Mouse (Mus musculus) kidney, postnatal 4 days (tissue): ENCODE data around the gene Commd8.

ENCODE experiments used
- DNase-seq, 2 experiments: peaks; one replicate each; pipeline ENCODE4 v3.0.0; 2021; ENCODE audit warnings: mixed read lengths in 2 of 2

Gene Commd8

DNA sequence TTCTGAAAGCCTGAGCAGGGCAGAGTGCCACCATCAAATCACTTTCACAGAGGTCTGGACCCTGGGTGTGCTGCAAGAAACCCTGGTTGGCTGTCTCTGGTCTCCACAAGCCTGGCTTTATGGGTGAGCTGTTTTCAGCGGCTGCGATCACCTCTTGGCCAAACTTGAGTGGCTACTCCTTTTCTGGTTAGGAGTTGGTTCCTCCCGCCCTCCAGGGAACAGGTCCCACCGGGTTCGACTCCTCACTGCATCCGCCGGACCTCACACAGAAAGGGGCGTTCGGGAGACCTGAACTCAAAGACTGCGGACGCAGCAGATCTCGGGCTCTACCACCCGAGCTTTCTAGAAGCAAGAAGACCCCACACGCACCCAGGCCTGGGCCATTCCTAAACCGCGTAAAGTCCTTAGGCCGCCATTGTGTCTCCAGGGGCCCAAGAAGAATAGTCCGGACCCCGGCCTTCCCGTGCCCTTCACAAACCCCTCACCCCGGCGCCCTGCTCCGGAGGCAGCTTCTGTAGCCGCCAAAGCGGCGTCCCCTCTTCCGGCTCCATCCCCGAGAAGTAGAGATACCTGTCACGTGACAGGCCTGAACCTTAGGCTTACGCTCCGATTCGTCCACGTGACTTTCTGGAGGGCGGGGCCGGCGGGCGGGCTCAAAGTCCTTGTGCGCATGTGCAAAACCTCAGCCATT lies at the start of gene Commd8:
TSS of gene Commd8 (minus strand) at position 596 of the 691 bp plus-strand sequence.
- DNase-seq = peak; percentile 98

DNA sequence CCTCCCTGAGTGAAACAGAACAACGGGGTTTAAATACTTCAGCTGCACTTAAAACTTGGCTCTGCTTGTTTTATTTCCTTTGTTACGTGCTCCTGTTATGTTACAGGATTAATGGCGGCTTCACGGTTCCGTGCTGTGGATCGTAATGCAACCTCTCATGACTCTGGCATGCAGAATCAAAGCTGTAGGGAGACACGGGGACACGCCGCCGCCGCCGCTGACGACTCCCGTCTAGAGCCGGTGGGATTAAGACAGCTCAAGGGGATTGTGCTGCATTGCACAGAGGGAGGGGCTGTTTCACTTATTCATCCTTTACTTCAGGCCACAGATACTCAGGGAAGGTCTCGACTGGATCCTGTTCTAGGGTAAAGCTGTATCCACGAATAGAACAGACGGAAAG lies 43.8 kb upstream of the Commd8 start:
- no peak for DNase-seq

DNA sequence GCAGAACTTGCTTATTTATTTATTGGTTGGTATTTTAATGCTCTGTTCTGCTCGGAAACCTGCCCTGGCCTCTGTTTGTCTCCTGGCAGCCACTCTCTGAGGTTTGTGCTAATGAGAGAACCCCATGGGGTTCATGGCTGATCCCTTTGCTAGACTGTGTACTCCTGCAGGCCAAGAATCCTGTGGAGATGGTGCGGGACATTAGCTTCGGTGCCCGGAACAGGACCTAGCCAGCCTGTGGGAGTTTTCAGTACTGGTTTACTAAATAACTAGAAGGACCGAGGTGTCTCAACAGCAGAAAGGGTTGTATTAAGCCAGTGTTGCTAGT lies 42.8 kb upstream of the Commd8 start:
- DNase-seq = peak; percentile 24 to 52

DNA sequence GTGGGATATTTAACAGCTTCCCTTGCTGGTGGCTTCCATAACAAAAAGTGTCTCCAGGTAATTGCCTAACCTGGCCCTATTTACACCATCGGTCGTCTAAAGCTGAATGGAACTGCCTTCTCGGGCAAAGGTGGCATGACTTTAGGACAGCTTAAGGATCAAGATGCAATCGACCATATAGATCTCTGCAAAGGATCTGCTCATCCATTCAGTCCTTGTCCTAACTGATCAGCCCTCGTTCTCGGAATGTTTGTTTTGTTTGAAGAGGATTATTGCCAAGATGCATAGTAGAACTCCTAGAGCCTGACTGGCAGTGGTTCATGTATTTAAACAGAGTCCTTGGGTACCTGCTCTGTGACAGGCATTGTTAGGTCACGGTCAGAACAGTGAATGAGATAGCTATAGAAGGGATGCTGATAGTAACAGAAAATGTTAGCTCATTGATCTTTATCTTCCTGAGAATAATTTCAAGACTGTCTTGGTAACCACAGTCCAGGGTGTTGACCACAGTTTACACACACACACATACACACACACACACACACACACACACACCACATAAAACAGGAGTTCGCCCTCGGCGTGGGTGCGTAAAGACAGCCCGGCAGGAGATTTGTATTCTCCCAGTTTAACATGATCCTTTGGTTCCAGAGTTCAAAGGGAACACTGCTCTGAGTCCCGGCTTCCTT lies 42.3 kb upstream of the Commd8 start:
- no peak for DNase-seq

DNA sequence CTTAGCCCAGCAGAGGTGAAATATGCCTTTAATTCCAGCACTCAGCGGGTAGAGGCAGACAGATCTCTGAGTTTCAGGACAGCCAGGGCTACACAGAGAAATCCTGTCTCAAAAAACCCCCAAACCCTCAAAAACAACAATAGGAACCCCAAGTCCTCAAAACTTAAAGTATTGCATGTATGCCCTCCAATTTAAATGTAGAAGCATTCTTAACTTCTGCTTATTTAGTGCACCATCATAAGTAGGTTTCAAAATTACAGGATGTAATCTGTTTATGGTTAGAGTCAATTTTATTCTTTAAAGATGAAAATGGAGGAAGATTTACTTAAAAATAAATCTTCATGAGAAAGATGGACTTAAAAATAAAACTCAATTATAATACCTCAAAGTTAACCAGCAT lies 40.5 kb upstream of the Commd8 start:
- DNase-seq = no peak

DNA sequence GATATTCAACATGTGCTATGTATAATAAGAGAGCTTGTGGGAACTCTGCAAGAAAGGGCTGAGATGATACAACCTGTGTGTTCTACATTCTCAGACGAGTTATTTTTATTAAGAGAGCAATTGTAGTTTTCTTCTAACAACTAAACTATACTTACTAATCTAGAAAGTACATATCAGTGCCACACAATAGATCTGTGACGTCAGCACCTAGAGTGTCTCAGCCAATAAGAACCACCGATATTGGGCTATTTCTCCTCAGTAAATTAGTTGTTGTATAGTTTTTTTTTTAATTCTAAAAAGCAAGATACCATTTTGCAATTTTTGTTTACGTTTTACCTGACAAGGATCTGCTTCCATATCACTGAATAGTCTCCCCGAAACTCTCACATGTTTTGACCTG lies 37.3 kb upstream of the Commd8 start:
- DNase-seq = no peak

DNA sequence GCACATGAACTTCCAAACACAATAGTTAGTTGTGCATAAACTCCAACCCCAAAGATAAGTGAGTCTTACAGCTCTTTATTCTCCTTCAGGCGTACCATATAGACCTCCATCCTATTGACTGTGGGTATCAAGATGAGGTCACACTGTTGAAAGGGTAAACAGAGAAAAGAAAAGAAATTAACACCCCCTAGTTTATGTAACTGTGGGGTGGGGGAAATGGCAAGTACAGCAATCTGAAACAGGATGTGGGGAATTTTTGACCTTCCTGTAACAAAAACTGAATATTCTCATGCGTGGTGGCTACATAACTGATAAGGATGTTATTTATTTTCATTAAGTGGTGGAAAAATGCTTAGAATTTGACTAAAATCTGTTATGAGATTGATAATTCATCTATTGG lies 36.5 kb upstream of the Commd8 start:
- DNase-seq = no peak

DNA sequence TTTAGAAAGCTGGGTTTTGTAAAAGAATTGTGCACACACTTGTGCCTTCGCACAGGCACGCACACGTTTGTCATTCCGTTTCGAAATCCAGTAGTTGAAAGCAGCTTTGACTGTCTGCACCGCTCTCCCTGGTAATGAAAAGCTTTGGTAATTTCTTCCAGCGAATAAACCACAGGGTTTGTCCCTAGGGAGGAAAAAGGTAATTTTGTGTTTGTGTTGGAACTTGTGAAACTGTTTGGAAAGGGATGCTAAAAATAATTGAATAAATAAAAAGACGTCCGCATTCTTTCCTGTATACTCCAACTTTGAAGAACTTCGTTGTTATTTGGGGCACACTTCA lies 35.7 kb upstream of the Commd8 start:
- DNase-seq = no peak

DNA sequence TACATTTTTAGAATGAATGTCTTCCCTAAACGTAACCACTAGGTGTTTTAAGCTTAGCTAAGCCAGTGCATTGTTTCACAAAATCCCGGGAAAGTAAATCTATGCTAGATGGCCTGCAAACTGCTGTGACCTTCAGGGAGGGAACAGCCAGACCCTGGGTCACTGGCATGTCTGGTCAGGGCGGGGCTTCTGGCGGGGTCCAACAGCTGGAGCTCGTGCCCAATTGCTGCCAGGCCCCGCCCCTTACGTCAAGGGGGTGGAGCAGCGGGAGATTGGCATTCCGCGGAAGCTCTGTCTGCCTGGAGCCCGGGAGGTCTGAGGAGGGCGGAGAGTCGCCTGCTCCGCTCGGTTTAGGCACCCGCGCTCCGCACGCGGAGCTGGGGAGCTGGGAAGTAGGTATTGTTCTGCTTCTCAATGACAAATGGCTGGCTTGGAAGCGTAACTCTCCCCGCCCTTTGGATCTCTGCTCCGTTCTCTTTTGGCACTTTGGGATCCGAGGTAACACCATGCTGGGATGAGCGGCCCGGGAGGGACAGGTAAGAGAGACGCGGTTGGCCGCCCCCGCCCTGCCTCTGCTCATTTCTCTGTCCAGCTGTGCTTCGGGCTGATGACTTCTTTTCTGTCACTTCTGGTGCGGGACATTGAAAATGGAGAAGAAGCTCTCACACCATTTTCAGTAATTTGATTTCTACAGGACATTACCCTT lies 35.2 kb upstream of the Commd8 start:
- DNase-seq = peak; percentile 97

DNA sequence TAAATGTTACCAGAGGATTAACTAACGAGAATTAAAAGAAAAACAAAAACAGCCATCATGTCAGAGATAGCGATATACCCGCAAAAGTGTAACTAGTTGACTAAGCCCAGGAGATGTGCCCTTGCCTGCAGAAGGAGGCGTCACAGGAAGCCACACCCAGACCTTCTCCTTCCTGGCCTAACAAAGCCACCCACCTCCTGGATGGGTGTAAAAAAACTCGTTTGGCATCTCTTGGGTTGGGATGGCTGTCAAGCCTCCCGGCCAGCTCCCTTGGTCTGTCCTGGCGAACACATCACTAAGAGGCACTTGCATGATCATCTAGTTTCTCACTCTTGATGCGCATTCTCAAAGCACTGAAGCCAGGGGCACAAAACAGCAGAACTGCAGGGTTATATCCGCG lies 34.0 kb upstream of the Commd8 start:
- DNase-seq = peak; percentile 12 to 37

DNA sequence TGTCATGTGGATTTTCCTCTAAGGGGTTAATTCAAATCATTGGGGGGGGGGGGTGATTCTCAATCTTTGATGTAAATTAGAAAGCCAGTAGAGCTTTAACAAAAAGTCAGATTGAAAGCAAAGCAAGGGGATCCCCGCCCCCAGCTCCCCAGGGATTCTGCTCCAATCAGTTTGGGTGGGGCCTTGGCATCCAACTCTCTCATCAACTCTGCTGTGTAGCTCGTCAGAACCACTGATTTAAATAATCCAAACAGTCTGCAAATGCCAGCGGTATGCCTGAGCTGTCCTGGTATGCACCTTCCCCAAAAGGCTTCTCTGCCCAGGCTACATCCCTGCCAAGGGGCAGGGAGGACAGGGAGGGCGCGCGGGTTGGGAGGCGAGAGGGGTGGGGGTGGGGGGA lies 33.6 kb upstream of the Commd8 start:
- DNase-seq = peak; percentile 26 to 47

DNA sequence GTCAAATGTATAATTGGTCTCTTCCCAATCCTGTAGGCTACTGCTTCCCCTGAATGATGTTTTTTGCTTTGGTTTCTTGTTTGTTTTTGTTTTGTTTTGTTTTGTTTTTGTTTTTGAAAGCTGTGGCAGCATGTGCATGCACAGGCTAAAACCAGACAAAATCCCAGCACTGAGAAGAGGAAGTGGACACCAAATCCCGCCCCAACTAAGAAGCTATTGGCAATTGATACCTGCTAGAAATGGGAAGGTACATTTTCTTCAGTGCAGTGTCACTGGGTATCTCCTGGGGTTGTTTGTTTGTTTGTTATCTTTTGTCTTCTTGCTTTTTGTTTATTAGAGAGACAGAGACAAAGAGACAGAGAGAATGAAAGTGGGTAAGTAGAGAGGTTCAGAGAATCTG lies 27.5 kb upstream of the Commd8 start:
- no peak for DNase-seq

DNA sequence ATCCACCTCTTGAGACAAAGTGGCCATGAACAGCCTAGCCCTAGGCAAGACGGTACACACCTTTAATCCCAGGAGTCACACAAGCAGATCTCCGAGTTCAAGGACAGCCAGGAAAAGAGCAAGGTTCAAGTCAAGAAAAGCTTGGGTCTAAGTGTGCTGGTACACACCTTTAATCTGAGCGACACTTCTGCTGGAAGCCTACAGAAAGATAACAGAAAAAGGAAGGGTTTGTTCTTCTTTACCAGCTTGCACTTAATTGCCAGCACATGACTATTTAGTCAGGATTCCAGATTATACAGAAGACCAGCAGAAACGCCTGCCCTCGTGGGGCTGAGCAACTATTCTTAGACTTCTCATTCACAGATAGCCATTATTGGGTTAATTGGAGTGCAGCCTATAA lies 23.9 kb upstream of the Commd8 start:
- DNase-seq = no peak

DNA sequence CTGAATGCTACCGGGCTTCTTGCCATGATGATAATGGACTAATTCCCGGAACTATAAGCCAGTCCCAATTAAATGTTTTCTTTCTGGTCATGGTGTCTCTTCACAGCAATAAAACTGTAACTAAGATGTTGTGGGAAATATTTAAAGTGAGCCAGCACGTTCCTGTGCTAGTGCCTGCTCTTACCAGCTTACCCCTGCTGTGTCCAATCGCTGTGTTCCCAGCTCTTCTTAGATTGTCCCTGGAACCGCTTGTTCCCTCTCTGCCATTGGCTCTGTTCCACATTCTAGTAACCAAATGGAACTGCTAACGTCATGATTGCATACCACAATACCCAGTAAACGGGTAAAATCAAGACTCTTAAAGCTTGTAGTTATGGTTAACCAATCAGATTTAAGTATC lies 23.2 kb upstream of the Commd8 start:
- no peak for DNase-seq

DNA sequence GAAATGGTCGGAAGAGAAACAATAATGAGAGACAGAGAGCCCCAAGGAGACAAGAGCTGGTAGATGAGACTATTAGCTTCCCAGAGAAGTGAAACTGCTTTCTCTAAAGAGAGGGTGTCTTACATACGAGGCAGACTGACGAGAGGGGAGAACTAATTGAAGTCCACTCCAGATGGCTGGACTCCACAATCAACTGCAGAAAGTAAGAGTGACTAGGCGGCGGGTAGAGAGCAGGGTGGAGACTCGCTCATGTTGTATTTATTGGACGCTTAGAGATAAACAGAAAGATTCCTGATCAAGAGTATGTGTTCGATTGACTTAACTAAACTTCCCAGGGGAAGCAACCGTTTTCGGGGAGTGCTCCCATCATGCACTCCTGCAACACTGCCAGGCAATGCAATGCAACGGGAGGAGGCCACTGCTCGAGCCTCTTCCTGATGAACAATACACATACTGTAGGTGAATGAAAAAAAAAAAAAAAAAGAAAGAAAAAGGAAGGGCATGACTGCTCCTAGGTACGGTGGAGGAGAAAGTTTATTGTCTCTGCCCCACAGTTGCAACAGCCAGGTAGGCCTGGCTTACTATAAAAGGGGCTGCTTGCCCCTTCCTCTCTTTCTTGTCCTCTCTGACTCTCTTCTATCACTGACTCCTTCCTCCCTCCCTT lies 16.6 kb upstream of the Commd8 start:
- no peak for DNase-seq

DNA sequence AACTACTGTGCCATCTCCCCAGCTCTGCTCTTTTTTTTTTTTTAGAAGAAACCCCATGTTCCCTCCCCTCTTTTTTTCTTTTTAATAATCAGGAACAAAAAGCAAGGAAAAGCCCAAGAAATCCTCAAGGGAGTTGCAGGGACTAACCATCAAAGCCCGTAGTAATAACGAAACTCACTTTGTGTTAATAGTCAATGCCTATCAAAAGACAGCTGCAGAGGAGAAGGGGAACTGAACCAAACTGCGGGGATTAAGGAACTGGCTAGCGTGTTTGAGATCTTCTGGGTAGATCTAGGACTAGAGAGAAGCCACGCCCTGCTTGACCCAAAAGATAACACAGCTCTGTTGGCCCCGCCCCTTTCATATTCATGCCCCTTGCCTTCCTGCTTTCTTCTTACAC lies 15.9 kb upstream of the Commd8 start:
- DNase-seq = no peak

DNA sequence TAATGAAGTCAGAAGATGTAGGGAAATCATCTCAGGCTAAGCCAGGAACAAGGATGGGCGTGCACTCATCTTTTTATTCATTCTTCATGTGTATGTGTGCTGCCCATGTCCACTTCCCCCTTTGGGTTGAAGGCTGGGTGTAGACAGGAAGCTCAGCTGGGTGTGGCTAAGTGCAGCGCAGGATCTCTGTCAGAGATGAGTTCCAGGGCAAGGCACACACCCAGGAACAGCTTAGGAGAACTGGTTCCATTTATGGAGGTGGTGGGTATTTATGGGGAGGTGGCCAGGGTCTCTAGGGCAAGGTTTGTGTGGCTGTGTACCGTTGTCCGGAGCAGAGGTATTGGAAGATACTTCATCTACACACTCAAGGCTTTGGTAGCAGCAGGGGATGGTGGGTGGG lies 14.8 kb upstream of the Commd8 start:
- DNase-seq = no peak

DNA sequence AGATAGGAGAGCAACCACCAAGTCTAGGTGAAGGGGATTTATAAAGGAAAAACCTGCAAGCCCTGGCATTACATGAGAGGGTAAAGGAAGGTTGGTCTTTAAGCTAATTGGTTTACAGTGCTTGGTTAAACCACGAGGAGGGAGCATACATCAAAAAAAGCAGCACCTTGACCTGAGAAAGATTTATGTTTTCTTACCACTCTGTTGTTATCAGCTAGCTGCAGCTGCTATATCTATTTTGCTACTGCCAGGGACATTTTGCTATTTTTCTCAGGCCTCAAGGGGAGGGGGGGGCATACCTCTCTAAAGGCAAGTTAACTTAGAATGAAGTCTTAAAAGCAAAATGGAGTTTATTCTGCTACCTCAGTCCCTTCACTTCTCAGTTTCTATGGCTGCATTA lies 13.2 kb upstream of the Commd8 start:
- DNase-seq = no peak

DNA sequence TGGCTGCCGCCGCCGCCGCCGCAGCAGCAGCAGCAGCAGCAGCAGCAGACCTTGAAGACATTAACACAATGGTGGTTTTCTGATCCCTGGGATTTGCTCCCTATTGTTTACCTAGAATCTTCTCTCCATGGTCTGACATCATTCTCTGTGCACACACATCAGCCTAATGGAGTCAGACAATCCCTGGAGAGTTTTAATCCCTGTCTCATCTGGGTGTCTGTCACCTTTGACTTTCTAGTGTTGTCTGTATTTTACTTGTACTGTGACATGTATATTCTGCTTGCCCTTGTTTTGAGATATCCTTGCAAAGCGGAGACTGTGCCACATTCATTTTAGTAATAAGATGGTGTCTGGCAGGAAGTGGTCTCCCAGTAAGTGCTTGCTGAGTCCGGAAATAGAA lies 7.5 kb upstream of the Commd8 start:
- no peak for DNase-seq

DNA sequence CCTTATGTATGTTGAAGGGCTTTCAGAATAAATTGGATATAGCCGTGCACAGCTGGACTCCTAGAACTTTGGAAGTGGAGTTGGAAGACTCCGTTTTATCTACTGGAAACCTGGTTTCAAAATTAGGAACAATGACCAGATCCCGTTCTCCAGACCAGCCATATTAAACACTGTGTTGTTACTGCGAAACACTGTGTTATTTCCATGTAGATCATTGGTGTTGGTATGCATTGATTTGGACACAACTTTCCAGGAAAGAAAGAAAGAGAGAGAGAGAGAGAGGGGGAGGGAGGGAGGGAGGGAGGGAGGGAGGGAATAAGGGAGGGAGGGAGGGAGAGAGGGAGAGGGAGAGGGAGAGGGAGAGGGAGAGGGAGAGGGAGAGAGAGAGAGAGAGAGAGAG lies 7.1 kb upstream of the Commd8 start:
- no peak for DNase-seq

DNA sequence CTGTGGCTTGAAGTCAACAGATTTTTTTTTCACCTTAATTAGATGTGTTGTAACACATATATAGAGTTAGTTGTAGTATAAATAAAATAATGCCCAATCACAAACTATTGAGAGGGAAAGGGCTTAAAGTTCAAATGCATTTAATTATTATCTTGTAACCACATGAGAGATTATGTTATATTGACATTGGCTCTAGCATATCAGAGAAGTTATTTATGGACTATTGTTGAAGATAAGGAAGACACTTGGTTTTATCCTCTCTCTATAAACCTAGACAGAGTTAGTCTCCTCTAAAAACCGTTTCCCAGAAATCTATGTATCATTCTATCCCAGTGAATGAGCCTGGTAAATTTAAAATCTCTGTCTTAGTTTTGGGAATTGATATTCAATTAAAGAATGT lies 5.5 kb upstream of the Commd8 start:
- no peak for DNase-seq

DNA sequence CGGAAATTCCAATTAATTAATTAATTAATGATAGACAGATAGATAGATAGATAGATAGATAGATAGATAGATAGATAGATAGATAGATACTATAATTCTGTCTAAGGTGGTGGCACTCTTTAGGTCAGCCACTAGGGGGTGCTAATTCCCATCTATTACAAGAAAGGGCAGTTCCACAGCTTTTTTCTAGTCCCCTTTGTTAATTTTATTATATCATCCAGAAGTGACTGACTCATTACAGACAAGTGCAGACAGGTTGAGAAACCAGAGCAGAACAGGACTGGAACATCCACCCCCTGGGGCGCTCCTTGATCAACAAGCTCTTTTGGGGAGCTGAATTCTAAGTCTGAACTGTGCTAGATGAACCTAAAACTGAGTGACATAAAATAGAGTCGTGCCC lies 4.7 kb upstream of the Commd8 start:
- peak; percentile 9 to 39 for DNase-seq

DNA sequence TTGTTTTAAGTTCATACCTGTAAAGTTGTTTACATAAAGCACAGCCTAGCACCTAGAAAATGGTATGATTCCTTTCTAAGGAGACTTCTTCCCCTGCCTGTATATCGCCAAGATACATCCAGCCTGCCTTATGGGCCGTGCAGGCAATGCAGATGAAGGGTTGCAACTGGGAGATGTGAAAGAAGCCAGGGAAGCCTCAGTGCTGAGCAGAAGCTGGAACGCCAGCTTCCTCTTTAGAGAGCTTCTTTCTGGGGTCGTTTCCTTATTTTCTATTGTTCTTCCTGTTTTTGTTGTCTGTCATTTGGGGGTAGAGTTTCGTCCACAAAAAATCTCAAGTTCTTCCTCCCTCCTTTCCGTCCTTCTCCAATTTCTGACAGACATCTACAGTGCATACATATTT lies 2.1 kb upstream of the Commd8 start:
- DNase-seq = no peak

DNA sequence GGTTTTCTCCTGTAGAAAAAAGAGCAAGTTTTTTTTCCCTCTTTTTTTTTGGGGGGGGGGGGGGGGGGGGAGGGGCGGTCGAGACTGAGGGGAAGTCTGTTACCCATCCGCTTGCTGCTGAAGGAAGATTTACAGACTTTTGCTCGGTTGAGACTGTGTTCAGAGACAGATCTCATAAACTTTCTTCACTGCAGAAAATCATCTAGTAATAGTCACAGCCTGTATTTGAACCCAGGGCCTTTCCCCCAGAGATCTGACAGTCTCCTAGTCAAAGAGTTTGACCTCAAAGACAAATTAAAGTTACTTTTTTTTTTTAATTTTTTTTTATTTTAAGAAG lies 264 bp upstream of the Commd8 start:
- no peak for DNase-seq
